Mouse (Mus musculus) CD4-positive naive resting alpha-beta T cell, adult 76 days (primary cell): ENCODE data around the gene Bco2. TPM values are rescaled to one million over a fixed set of nuclear protein-coding genes. Genes with fewer than 3 reads are reported as not detected.

Source experiments
- total RNA-seq: library from RNA; stranded (reverse); gene quantifications from one replicate; pipeline ENCODE4 v1.2.4, GENCODE M21; 2023

Bco2 gene
- total RNA-seq = not detected

DNA sequence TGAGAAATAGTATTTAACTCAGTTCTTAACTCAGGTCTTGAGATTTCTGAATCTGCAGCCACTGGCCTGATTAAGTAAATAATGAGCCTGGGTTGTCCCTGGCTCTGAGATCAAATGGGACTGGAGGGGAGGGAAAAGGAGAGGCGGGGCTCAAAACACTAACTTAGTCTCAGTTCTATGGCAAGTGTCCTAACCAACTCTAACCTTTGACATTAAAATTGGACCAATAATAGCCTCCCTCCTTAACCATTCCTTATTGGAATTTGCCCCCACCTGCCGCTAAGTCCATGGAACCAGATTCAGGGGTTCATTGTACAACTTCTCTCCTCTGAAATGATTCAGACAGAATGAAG, at the start of gene Bco2:
TSS of gene Bco2 (minus strand) at position 88 of the 353 bp plus-strand sequence.

DNA sequence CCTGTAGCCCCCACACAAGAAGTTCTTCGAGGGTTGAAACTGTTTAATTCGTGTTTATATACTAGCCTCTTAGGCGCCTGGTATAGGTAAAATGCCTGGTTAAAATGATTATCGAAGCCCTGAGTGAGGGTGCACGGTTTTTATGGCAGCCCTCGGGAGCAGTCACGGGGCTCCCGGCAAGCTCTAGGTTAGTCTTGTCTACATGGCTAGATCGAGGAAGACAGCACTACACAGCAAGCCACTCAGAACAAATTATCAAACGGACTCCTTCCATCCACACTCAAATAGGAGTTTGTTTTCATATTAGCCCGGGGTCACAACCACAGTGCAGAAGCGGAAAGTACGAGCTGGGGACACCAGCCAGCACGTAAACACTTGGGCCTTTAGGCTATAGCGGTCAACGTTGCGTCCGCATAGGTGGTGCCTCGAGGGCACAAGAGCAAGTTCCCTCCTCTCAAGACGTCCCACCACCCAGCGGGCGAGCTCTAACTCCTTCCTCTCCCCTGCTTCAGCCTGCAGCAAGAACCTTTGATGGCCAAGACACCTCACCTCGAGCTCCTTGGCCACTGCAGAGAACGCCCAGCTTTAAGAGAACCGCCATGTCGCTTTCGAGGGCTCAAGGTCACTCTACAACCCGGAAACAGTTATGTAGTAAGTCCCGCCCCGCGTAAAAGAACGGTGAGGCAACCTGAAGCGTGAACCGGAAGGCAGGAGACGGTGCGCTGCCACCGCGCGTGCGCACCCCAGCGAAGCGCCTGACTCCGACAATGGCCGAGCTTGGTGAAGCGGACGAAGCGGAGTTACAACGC, 48.4 kb upstream of the Bco2 start, which contains the start of the genes Sdhd and Timm8b:
TSS of gene Sdhd (minus strand) at position 624 of the 809 bp plus-strand sequence.
TSS of gene Timm8b (plus strand) at position 722 of the 809 bp plus-strand sequence.

DNA sequence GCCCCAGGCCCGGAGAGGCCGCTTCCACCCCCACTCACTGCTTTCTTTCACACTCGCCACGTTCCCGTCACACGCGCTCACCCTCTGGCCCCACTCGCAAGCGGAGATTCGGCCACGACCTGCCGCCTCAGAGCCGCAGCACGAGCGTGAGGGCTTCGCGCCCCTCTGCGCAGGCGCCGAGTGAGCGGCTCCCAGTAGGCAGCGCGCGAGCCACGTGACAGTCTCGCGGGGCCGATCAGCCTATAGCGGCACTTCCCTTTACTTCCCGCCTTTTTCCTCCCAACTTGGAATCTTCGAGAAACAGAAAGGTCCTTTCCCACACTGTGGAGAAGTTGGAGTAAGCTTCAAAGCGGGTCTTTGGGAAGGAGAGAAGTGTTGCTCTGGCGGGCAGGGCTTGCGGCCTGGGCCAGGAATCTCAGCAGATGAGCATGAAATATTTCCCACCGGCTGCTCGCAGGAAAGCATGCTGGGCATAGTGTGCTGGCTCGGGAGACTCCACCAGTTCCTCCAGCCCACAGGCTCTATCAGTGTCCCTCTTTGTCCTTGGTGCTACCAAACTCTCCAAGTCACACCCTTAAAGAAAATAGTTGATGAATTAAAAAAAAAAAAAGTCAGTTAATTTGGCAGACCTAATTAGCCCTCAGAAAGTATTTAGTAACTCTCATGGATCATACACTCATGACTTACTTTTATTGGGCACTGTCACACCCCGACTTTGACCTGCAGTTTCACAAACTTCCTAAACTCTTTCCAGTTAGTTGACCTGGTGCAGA, 6.3 kb upstream of the Bco2 start, which contains the start of gene Tex12:
TSS of gene Tex12 (minus strand) at position 181 of the 773 bp plus-strand sequence.

DNA sequence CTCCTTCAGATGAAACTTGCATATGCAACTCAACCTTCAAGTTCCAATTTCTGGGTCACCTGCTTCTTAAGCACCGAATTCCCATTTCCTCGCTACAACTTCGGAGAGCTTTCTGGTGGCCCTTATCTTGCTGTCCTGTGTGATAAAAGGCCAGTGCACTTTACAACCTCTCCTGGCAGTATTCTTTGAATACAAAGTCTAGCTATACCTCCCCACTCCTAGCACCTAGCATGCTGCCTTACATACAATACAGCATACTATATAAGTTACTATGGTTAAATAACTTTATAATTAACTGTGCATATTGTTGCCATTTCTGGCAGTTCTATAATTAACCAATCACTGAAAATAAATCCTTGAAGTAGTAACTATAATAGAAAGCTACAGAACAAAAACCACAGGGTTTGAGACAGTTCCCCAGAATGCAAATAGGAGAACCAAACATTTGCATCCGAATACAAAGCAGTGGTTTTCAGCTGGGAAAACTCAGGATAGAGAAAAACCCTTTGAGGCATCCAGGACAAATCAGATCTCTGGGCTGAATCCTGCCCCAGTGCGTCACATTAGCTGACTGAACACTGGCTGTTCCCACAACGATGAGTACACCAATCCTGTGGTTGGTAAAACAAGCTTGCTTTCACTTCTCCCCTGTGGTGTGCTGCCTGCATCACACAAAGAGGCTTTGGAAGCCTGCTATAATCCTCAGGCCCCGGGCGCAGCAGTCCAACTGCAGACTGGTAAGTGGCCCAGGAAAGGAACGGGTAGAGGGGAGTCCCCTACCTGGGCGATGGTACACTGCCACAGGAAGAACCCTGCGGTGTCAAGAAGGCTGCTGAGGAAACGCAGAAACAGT, 514 bp downstream of the Bco2 start, which contains the start of gene Il18:
TSS of gene Il18 (plus strand) at position 587 of the 853 bp plus-strand sequence.

DNA sequence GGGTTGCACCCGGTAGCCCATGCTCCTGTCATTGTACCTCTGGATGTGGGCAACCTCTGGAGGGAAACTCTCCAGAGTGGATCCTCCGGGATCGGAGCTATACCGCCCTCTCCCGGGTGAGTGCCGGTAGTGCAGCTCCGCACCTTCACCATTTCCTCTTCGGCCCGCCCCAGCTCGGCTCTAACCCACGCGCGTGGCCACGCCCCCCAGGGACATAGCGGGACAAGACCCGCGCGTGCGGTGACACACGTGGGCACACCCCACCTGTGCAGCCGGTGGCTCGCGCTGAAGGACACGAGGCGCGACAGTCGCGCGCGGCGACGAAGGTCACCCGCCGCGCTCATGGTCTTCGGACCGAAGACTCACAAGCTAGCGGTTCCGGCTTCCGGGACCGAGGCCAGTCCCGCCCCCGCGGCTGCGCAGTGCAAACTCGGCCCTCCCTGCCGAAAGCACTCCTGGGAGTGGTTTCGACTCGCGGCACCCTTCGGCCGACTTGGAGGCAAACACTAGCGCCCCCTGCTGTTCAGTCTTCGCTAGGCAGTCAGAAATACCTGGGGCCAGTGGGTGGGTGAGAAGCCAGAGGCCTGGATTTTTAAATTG, 26.6 kb downstream of the Bco2 start, which contains the start of gene Pts:
TSS of gene Pts (minus strand) at position 432 of the 600 bp plus-strand sequence.

DNA sequence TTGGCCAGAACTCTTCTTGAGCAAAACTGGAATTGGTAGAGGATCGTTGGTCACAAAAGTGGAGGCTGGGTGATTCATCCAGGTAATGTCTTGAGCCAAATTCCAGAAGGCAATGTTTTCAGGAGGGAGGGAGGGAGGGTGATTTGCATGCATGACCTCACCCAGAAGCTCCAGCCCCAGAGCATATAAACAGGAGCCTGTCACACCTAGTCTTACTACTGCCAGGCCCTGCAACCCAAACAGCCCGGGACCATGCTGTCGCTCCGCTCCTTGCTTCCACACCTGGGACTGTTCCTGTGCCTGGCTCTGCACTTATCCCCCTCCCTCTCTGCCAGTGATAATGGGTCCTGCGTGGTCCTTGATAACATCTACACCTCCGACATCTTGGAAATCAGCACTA, 60.7 kb downstream of the Bco2 start, which contains the start of gene Plet1:
TSS of gene Plet1 (plus strand) at position 215 of the 400 bp plus-strand sequence.

Other genes with a start within 250 kb of the Bco2 start
- gene Rpl10-ps3, start 210.2 kb downstream of the Bco2 start, total RNA-seq = 1,608 TPM
- not detected for gene Plet1, start 60.7 kb downstream of the Bco2 start, total RNA-seq
- 40.5 TPM for gene Pts, start 26.5 kb downstream of the Bco2 start, total RNA-seq
- 2.3 TPM for gene Il18, start 354 bp downstream of the Bco2 start, total RNA-seq
- not detected for gene Tex12, start 6.1 kb upstream of the Bco2 start, total RNA-seq
- gene Sdhd, start 48.6 kb upstream of the Bco2 start, total RNA-seq = 52.9 TPM
- gene Timm8b, start 48.7 kb upstream of the Bco2 start, total RNA-seq = 42.6 TPM
- 1.7 TPM for gene Pih1d2, start 62.1 kb upstream of the Bco2 start, total RNA-seq
- gene Nkapd1, start 62.3 kb upstream of the Bco2 start, total RNA-seq = 32.5 TPM
- gene Dlat, start 104.6 kb upstream of the Bco2 start, total RNA-seq = 27.2 TPM
- not detected for gene Dixdc1, start 184.3 kb upstream of the Bco2 start, total RNA-seq
- not detected for gene 2310030G06Rik, start 191.4 kb upstream of the Bco2 start, total RNA-seq
- not detected for gene Cryab, start 196.1 kb upstream of the Bco2 start, total RNA-seq
- gene Hspb2, start 197.2 kb upstream of the Bco2 start, total RNA-seq = not detected
- gene Fdxacb1, start 213.1 kb upstream of the Bco2 start, total RNA-seq = 7.9 TPM
- gene Alg9, start 219.8 kb upstream of the Bco2 start, total RNA-seq = 20.2 TPM
- gene 1110032A03Rik, start 220.3 kb upstream of the Bco2 start, total RNA-seq = 11.1 TPM